Mouse (Mus musculus): ENCODE data around the gene Hspb1. TPM values are rescaled to one million over a fixed set of nuclear protein-coding genes. Genes with fewer than 3 reads are reported as not detected.

Hspb1 gene
- polyA plus RNA-seq, 2 experiments: 1.8 to 1.9 TPM

GRCm38 (mm10) chr5:135870505-135870904 lies 17.2 kb upstream of the Hspb1 start:
- TF ChIP-seq CTCF (IDR thresholded peaks at IDR 0.05; ENCODE audit: low read depth) (no peak), EP300 (IDR thresholded peaks at IDR 0.05; ENCODE audit: low read depth) (no peak)
- no peak overlapping the region for H3K4me3 ChIP-seq (ENCODE audit: insufficient read depth in 1 of 2, low read depth in 2 of 2, low read length in 2 of 2)
- DNase-seq (ENCODE audit: low read depth in 3 of 3, low spot score in 3 of 3): no peak
- WGBS (ENCODE audit: insufficient replicate concordance): 65% methylated on average over 5 of the region's 5 CpGs
- H3K4me1 ChIP-seq (replicated peaks; ENCODE audit: control insufficient read depth in 2 of 2, insufficient read depth in 2 of 2, low read length in 1 of 2): no peaks in the 10 kb centered on the region
- no peaks in the 10 kb centered on the region for H3K36me3 ChIP-seq (replicated peaks; ENCODE audit: control insufficient read depth, insufficient read depth, low read depth)
- H3K9ac ChIP-seq (replicated peaks): no peak overlapping the region
- peaks cover 50% of the 10 kb centered on the region for H3K27me3 ChIP-seq (ENCODE audit: control insufficient read depth, insufficient read depth, low read length)
- H3K9me3 ChIP-seq (ENCODE audit: control insufficient read depth, low read length): no peaks in the 10 kb centered on the region
- no peak overlapping the region for H3K4me2 ChIP-seq (ENCODE audit: low read depth)
- H3K27ac ChIP-seq: no peak overlapping the region
- ATAC-seq (ENCODE audit: insufficient read depth): no peak

DNA sequence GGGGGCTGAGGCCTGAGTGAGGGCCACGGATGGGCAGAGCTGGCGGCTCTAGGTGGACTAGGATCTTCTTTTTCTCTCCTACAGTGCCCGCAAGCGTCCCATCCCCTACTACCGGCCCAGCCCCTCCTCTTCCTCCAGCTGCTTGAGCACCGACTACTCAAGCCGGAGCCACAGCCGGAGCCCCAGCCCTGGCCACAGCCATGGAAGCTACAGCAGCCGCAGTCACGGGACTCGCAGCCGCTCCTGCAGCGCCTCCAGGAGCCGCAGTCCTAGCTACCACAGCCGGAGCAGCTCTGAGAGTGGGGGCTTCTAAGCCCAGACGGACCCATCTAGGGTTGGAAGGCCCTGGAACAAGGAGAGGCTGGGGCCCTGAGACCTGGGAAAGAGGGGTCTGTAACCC lies 14.7 kb upstream of the Hspb1 start:
- no peaks in the 10 kb centered on the region for H3K9me3 ChIP-seq (ENCODE audit: control insufficient read depth, low read length)
- no peak for ATAC-seq (ENCODE audit: insufficient read depth)
- WGBS (ENCODE audit: insufficient replicate concordance): 13% methylated on average over 16 of the region's 16 CpGs
- TF ChIP-seq EP300 (IDR thresholded peaks at IDR 0.05; ENCODE audit: low read depth) (no peak), CTCF (IDR thresholded peaks at IDR 0.05; ENCODE audit: low read depth) (no peak)
- no peaks in the 10 kb centered on the region for H3K36me3 ChIP-seq (replicated peaks; ENCODE audit: control insufficient read depth, insufficient read depth, low read depth)
- peaks cover 0 to 5% of the 10 kb centered on the region in 2 experiments; a peak in 2 of 4 replicates for H3K4me1 ChIP-seq (replicated peaks; ENCODE audit: control insufficient read depth in 2 of 2, insufficient read depth in 2 of 2, low read length in 1 of 2)
- no peak overlapping the region for H3K4me3 ChIP-seq (ENCODE audit: insufficient read depth in 1 of 2, low read depth in 2 of 2, low read length in 2 of 2)
- DNase-seq (ENCODE audit: low read depth in 3 of 3, low spot score in 3 of 3): no peak
- H3K27ac ChIP-seq: no peak overlapping the region
- no peak overlapping the region for H3K9ac ChIP-seq (replicated peaks)
- H3K27me3 ChIP-seq (ENCODE audit: control insufficient read depth, insufficient read depth, low read length): peaks cover 33% of the 10 kb centered on the region
- no peak overlapping the region for H3K4me2 ChIP-seq (ENCODE audit: low read depth)

DNA sequence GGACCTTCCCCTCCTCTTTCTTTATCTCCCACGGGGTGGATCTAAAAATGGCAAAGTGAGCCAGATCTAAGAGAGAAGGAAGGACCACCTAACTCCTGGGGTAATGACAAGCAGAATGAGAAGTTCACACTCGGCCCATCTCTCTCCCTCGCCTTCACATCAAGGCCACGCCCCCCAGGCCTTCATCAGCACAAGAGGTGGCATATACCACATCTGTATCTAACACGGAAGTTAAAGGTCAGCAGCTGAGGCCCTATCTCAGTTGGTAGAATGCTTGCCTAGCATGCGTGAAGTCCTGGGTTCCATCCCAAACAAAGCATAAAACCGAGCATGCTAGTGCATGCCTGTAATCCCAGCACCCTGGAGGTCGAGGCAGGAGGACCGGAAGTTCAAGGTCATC lies 14.0 kb upstream of the Hspb1 start:
- Histone ChIP-seq H3K9ac (replicated peaks) (no peak overlapping the region), H3K9me3 (ENCODE audit: control insufficient read depth, low read length) (no peaks in the 10 kb centered on the region), H3K27me3 (ENCODE audit: control insufficient read depth, insufficient read depth, low read length) (peaks cover 26% of the 10 kb centered on the region), H3K4me3 (ENCODE audit: insufficient read depth in 1 of 2, low read depth in 2 of 2, low read length in 2 of 2) (no peak overlapping the region), H3K36me3 (replicated peaks; ENCODE audit: control insufficient read depth, insufficient read depth, low read depth) (no peaks in the 10 kb centered on the region), H3K4me1 (replicated peaks; ENCODE audit: control insufficient read depth in 2 of 2, insufficient read depth in 2 of 2, low read length in 1 of 2) (peaks cover 0 to 5% of the 10 kb centered on the region in 2 experiments; a peak in 2 of 4 replicates), H3K27ac (no peak overlapping the region), H3K4me2 (ENCODE audit: low read depth) (no peak overlapping the region)
- no peak for TF ChIP-seq CTCF (IDR thresholded peaks at IDR 0.05; ENCODE audit: low read depth)
- no peak for TF ChIP-seq EP300 (IDR thresholded peaks at IDR 0.05; ENCODE audit: low read depth)
- no peak for DNase-seq (ENCODE audit: low read depth in 3 of 3, low spot score in 3 of 3)
- ATAC-seq (ENCODE audit: insufficient read depth): no peak
- WGBS (ENCODE audit: insufficient replicate concordance): 37% methylated on average over 9 of the region's 9 CpGs

DNA sequence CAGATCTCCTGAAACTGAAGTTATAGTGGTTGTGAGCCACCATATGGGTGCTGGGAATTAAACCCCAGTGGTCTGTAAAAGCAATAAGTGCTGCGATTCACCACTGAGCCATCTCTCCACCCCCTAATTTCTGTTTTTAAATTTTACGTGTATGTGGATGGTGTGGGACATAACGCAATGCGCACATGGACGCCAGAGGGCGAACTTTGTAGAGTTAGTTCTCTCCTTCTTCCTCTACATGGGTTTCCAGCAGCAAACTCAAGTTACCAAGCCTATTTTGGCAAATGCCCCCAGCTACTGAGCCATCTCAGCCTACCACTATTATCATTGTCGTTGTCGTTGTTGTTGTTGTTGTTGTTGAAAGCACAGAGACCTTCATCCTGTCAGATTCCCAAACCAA lies 10.5 kb upstream of the Hspb1 start:
- Histone ChIP-seq H3K4me1 (replicated peaks; ENCODE audit: control insufficient read depth in 2 of 2, insufficient read depth in 2 of 2, low read length in 1 of 2) (peaks cover 0 to 5% of the 10 kb centered on the region in 2 experiments; a peak in 2 of 4 replicates), H3K27ac (no peak overlapping the region), H3K4me2 (ENCODE audit: low read depth) (peak overlapping the region; percentile 30; the same call in 1 of the 2 replicates), H3K9me3 (ENCODE audit: control insufficient read depth, low read length) (no peaks in the 10 kb centered on the region), H3K9ac (replicated peaks) (no peak overlapping the region), H3K4me3 (ENCODE audit: insufficient read depth in 1 of 2, low read depth in 2 of 2, low read length in 2 of 2) (no peak overlapping the region; a peak in 1 of 4 replicates), H3K27me3 (ENCODE audit: control insufficient read depth, insufficient read depth, low read length) (peaks cover 4% of the 10 kb centered on the region; the same call in 1 of the 2 replicates), H3K36me3 (replicated peaks; ENCODE audit: control insufficient read depth, insufficient read depth, low read depth) (no peaks in the 10 kb centered on the region)
- DNase-seq (ENCODE audit: low read depth in 3 of 3, low spot score in 3 of 3) (peak in 1 of 3 experiments; percentile 9), ATAC-seq (ENCODE audit: insufficient read depth) (no peak)
- WGBS (ENCODE audit: insufficient replicate concordance): 15% methylated on average over 8 of the region's 8 CpGs
- TF ChIP-seq EP300 (IDR thresholded peaks at IDR 0.05; ENCODE audit: low read depth) (no peak), CTCF (IDR thresholded peaks at IDR 0.05; ENCODE audit: low read depth) (peak; percentile 54)

DNA sequence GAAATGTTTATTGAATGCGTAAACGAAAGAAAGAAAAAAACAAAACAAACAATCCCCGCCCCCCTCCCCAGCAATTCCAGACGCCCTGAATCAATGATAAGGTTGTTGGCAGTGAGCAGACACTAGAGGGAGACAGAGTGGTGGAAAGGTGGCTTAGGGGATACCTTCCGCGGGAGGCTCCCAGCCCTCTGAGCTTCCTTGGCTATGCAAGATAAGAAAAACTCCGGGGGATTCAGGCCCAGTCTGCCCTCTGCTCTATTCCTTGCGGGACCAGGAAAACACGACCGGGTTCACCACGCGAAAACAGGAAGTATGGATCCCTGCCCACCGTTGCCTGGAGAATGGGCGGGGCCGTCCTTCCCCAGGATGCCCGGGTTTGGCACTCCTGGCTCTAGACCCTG lies 9.9 kb upstream of the Hspb1 start:
- peak overlapping the region in 1 of 2 experiments; percentile 31; a peak in 3 of 4 replicates for H3K4me3 ChIP-seq (ENCODE audit: insufficient read depth in 1 of 2, low read depth in 2 of 2, low read length in 2 of 2)
- H3K4me2 ChIP-seq (ENCODE audit: low read depth): peak overlapping the region; percentile 30
- peaks cover 4% of the 10 kb centered on the region; the same call in 1 of the 2 replicates for H3K27me3 ChIP-seq (ENCODE audit: control insufficient read depth, insufficient read depth, low read length)
- 3% methylated on average over 16 of the region's 16 CpGs for WGBS (ENCODE audit: insufficient replicate concordance)
- H3K36me3 ChIP-seq (replicated peaks; ENCODE audit: control insufficient read depth, insufficient read depth, low read depth): no peaks in the 10 kb centered on the region
- ATAC-seq (ENCODE audit: insufficient read depth): no peak
- H3K9ac ChIP-seq (replicated peaks): no peak overlapping the region
- no peak overlapping the region for H3K27ac ChIP-seq
- no peaks in the 10 kb centered on the region for H3K9me3 ChIP-seq (ENCODE audit: control insufficient read depth, low read length)
- peak in 2 of 3 experiments; percentile 29 to 32 for DNase-seq (ENCODE audit: low read depth in 3 of 3, low spot score in 3 of 3)
- peaks cover 0 to 5% of the 10 kb centered on the region in 2 experiments; a peak in 2 of 4 replicates for H3K4me1 ChIP-seq (replicated peaks; ENCODE audit: control insufficient read depth in 2 of 2, insufficient read depth in 2 of 2, low read length in 1 of 2)
- no peak for TF ChIP-seq EP300 (IDR thresholded peaks at IDR 0.05; ENCODE audit: low read depth)
- peak; percentile 61 for TF ChIP-seq CTCF (IDR thresholded peaks at IDR 0.05; ENCODE audit: low read depth)

Measured in liver, embryonic 14.5 days (tissue).